Mouse (Mus musculus) kidney, adult 2 months (tissue): ENCODE results near the gene Arpc4. TPM values are rescaled to one million over a fixed set of nuclear protein-coding genes. Genes with fewer than 3 reads are reported as not detected.

Source experiments
- DNase-seq: peaks from one replicate; pipeline ENCODE4 v3.0.0; 2021
- H3K27ac ChIP-seq: fragments of 200-500 bp; 2 replicates; pipeline ENCODE4 v1.5.1; 2012; ENCODE audit warnings: low read depth, low read length, control low read depth, inconsistent platforms; ENCODE audit not compliant: insufficient read depth
- H3K27me3 ChIP-seq: fragments of 200-500 bp; replicated peaks from 2 replicates; pipeline ENCODE4 v1.6.1; 2012; ENCODE audit warnings: mild to moderate bottlenecking, moderate library complexity, low read length, inconsistent platforms; ENCODE audit not compliant: control insufficient read depth, insufficient read depth
- H3K36me3 ChIP-seq: fragments of 200-500 bp; 2 replicates; pipeline ENCODE4 v1.6.1; 2012; ENCODE audit warnings: mild to moderate bottlenecking, moderate library complexity, low read length, inconsistent platforms; ENCODE audit not compliant: control insufficient read depth, insufficient read depth
- H3K4me1 ChIP-seq: fragments of 200-500 bp; 2 replicates; pipeline ENCODE4 v1.6.1; 2011; ENCODE audit warnings: low read length; ENCODE audit not compliant: control insufficient read depth, insufficient read depth
- H3K4me3 ChIP-seq: fragments of 200-500 bp; 2 replicates; pipeline ENCODE4 v1.5.1; 2011; ENCODE audit warnings: mild to moderate bottlenecking, low read depth, low read length, control low read depth; ENCODE audit not compliant: insufficient read depth
- CTCF ChIP-seq: fragments of 200-500 bp; conservative IDR thresholded peaks from 2 replicates; pipeline ENCODE4 v1.5.1; 2011; ENCODE audit warnings: low read depth, mild to moderate bottlenecking, control low read depth, low read length, moderate library complexity, mixed read lengths; ENCODE audit not compliant: insufficient read depth, insufficient read length
- POLR2A ChIP-seq: fragments of 200-500 bp; IDR thresholded peaks from one replicate; pipeline ENCODE4 v1.6.1; 2011; ENCODE audit warnings: low read depth, low read length, control low read depth
- WGBS: fragments of 180-500 bp; shearing (Covaris S2); methylation state at CpG from one replicate; pipeline ENCODE4 v1.1.7; 2018; 5-methylcytosine and 5-hydroxymethylcytosine counted together
- polyA plus RNA-seq: library from polyadenylated mRNA; depleted of rRNA; stranded (reverse); fragments of >200 nt; gene quantifications from 2 replicates; pipeline ENCODE4 v1.2.3, GENCODE M21; 2012

The Arpc4 gene
- polyA plus RNA-seq, 1 experiment, result 79.1 TPM

- WGBS, result 93% methylated on average over 6 of the region's 6 CpGs
- H3K27me3 ChIP-seq, result no peaks in the 10 kb centered on the region
- H3K4me1 ChIP-seq, result peaks cover 3% of the 10 kb centered on the region; the same call in 1 of the 2 replicates
- H3K4me3 ChIP-seq, result no peak overlapping the region
- no peak overlapping the region for H3K27ac ChIP-seq
- DNase-seq, result no peak
- TF ChIP-seq POLR2A, result no peak
- no peak for TF ChIP-seq CTCF
- H3K36me3 ChIP-seq, result no peaks in the 10 kb centered on the region; the same call in 1 of the 2 replicates
Observed at GRCm38 (mm10) chr6:113366639-113367038, 11.3 kb upstream of the Arpc4 start.

DNA sequence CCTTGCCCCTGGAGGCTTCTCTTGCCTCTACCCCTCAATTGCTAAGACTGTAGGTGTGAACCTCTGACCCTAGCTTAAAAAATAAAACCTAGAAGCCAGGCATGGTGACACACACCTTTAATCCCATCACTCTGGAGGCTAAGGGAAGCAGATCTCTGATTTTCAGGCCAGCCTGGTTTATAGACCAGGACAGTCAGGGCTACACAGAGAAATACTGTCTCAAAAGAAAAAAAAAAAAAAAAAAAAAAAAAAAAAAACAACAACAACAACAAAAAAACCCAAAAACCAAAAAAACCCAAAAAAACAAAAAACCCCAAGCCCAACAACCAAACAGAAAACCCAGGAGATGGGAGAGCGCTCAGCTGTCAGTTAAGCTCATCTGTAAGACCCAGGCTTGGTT is 10.3 kb upstream of the Arpc4 start:
- Histone ChIP-seq H3K36me3 (no peaks in the 10 kb centered on the region; the same call in 1 of the 2 replicates), H3K27me3 (no peaks in the 10 kb centered on the region), H3K27ac (no peak overlapping the region), H3K4me1 (peaks cover 3% of the 10 kb centered on the region; the same call in 1 of the 2 replicates), H3K4me3 (no peak overlapping the region)
- TF ChIP-seq CTCF (no peak), POLR2A (no peak)
- no peak for DNase-seq
- 96% methylated on average over 1 of the region's 1 CpGs for WGBS

GRCm38 (mm10) chr6:113368124-113368523 is 9.8 kb upstream of the Arpc4 start:
- H3K4me3 ChIP-seq, result no peak overlapping the region
- no peaks in the 10 kb centered on the region; the same call in 1 of the 2 replicates for H3K36me3 ChIP-seq
- 84% methylated on average over 7 of the region's 7 CpGs for WGBS
- DNase-seq, result no peak
- no peaks in the 10 kb centered on the region for H3K27me3 ChIP-seq
- no peak for TF ChIP-seq POLR2A
- TF ChIP-seq CTCF, result no peak
- H3K27ac ChIP-seq, result no peak overlapping the region
- peaks cover 3% of the 10 kb centered on the region; the same call in 1 of the 2 replicates for H3K4me1 ChIP-seq

- DNase-seq, result no peak
- TF ChIP-seq POLR2A (no peak), CTCF (no peak)
- H3K36me3 ChIP-seq, result no peaks in the 10 kb centered on the region; the same call in 1 of the 2 replicates
- H3K4me3 ChIP-seq, result no peak overlapping the region
- no peak overlapping the region for H3K27ac ChIP-seq
- 88% methylated on average over 5 of the region's 5 CpGs for WGBS
- peaks cover 3% of the 10 kb centered on the region; the same call in 1 of the 2 replicates for H3K4me1 ChIP-seq
- H3K27me3 ChIP-seq, result no peaks in the 10 kb centered on the region
Observed at GRCm38 (mm10) chr6:113368577-113368976, 9.3 kb upstream of the Arpc4 start.

DNA sequence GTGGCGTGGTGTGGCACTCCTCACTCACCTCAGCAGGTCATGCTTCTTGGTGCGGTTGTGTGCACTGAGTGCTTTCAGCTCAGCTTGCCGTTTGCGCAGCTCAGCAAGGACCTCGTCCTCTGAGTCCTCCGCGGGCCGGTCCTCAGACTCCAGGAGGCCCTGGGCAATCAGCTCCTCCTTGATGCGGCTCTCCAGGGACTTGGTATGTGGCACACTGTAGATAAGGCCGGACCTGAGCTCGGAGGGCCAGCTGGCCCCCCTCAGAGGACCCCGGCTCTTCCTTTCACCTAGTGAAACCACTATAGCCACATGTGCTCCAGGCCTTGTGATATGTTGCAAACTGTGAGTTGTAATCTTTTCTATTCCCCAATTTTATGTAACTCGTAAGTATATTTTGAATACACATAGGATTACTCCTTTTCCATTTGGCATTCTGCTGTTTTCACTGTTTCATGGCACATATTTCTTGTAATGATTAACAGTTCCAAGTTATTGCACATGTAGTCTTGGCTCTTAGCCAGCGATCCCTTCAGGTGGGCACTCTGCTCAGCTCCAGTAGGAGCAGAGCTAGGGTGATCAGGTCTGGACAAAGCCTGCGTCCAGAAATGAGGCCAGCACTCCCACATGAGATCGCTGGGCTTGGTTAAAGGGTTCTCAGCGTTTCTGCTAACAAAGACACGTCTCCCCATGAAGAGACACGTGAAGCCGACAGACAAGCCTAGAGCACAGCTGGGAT is 7.6 kb upstream of the Arpc4 start:
- TF ChIP-seq POLR2A, result no peak
- no peak for TF ChIP-seq CTCF
- H3K4me3 ChIP-seq, result no peak overlapping the region
- H3K27me3 ChIP-seq, result no peaks in the 10 kb centered on the region
- no peak overlapping the region for H3K27ac ChIP-seq
- no peaks in the 10 kb centered on the region; the same call in none of the 2 replicates for H3K36me3 ChIP-seq
- DNase-seq, result no peak
- WGBS, result 64% methylated on average over 20 of the region's 20 CpGs
- H3K4me1 ChIP-seq, result peaks cover 3% of the 10 kb centered on the region; the same call in 1 of the 2 replicates

- no peaks in the 10 kb centered on the region for H3K27me3 ChIP-seq
- 92% methylated on average over 4 of the region's 4 CpGs for WGBS
- no peak overlapping the region for H3K4me3 ChIP-seq
- DNase-seq, result no peak
- H3K4me1 ChIP-seq, result peaks cover 6% of the 10 kb centered on the region; the same call in 1 of the 2 replicates
- H3K27ac ChIP-seq, result no peak overlapping the region
- no peaks in the 10 kb centered on the region; the same call in none of the 2 replicates for H3K36me3 ChIP-seq
- TF ChIP-seq CTCF, result no peak
- no peak for TF ChIP-seq POLR2A
Observed at GRCm38 (mm10) chr6:113373491-113373890, 4.4 kb upstream of the Arpc4 start.

- peak overlapping the region; percentile 74 for H3K4me3 ChIP-seq
- H3K4me1 ChIP-seq, result peaks cover 14% of the 10 kb centered on the region
- peaks cover 2% of the 10 kb centered on the region for H3K36me3 ChIP-seq
- no peak for DNase-seq
- TF ChIP-seq POLR2A, result no peak
- TF ChIP-seq CTCF, result no peak
- WGBS, result 5% methylated on average over 7 of the region's 7 CpGs
- no peaks in the 10 kb centered on the region for H3K27me3 ChIP-seq
- H3K27ac ChIP-seq, result peak overlapping the region; percentile 73
Observed at GRCm38 (mm10) chr6:113377172-113377495, 781 bp upstream of the Arpc4 start.

GRCm38 (mm10) chr6:113379246-113379645 is 1.3 kb downstream of the Arpc4 start:
- H3K27ac ChIP-seq, result no peak overlapping the region
- DNase-seq, result no peak

More at GRCm38 (mm10) chr6:113379246-113379645, 1.3 kb downstream of the Arpc4 start:
- WGBS, result 61% methylated on average over 6 of the region's 6 CpGs
- Histone ChIP-seq H3K4me1 (peaks cover 14% of the 10 kb centered on the region), H3K27me3 (no peaks in the 10 kb centered on the region), H3K36me3 (peaks cover 4% of the 10 kb centered on the region), H3K4me3 (peak overlapping the region; percentile 3)
- TF ChIP-seq CTCF (no peak), POLR2A (no peak)
